Mouse (Mus musculus) megakaryocyte, embryonic 14.5 days (primary cell): ENCODE measurements around the gene C1rl.

Experiments
- FLI1 ChIP-seq: IDR thresholded peaks from 2 replicates; pipeline ENCODE4 v1.6.1; 2012; ENCODE audit warnings: low read length, inconsistent platforms, mixed read lengths
- GATA1 ChIP-seq: IDR thresholded peaks from 3 replicates; pipeline ENCODE4 v1.6.1; 2012; ENCODE audit warnings: mixed read lengths, low read length, inconsistent platforms, borderline replicate concordance

DNA sequence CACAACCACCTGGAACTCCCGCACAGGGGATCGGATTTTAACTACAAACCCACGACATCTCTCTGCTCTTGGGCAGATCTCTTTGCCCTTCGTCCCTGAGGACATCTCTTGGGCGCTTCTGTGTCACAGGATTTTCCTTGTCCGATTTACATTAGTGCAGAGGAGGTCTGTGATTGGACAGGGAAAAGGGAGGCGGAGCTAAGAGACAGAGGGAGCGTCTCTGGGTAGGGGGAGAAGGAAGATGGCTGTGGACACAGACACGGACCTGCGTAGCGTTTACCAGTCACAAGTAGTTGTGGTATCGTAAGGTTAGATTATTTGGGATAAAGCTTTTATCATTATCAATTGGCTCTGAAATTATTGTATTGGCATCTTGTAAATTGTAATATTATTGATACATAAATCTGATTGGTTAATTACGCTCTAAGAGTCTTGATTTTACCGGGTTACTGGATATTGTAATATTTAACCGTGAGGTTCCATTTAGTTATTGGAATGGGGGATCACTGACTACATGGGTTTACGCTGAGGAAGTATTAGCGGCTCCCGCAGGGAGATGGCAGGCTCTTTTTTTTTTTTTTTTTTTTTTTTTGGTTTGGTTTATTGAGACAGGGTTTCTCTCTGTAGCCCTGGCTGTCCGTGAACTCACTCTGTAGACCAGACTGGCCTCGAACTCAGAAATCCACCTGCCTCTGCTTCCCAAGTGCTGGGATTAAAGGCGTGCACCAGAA is 7.3 kb upstream of the C1rl start:
- TF ChIP-seq GATA1 = no peak
- no peak for TF ChIP-seq FLI1
